Mouse (Mus musculus) adrenal gland, adult 8-10 months (tissue): ENCODE measurements around the gene Mtor. TPM values are rescaled to one million over a fixed set of nuclear protein-coding genes. Genes with fewer than 3 reads are reported as not detected.
A peak's percentile ranks its signal among the peaks of the same experiment; 100 is the strongest.

Experiments
- DNase-seq: peaks from one replicate; pipeline ENCODE4 v3.0.0; 2022
- total RNA-seq, 4 experiments: library from RNA; stranded (reverse); gene quantifications; 2 replicates each; pipeline ENCODE4 v1.2.4; 2022

Gene Mtor
- total RNA-seq, 4 experiments from 2014 or later = 74.2 to 82.1 (median 79.3) TPM

- DNase-seq = peak; percentile 19
These were observed 85.4 kb downstream of the Mtor start for GRCm38 (mm10) chr4:148533613-148534328.

GRCm38 (mm10) chr4:148535876-148536275 lies 87.5 kb downstream of the Mtor start:
- no peak for DNase-seq

- no peak for DNase-seq
These were observed 100.7 kb downstream of the Mtor start for GRCm38 (mm10) chr4:148549106-148549505.

GRCm38 (mm10) chr4:148557766-148558165 lies 109.4 kb downstream of the Mtor start:
- DNase-seq = no peak

- peak; percentile 76 for DNase-seq
These were observed 110.0 kb downstream of the Mtor start, which contains the start of gene Exosc10 for GRCm38 (mm10) chr4:148558297-148559000. Exosc10 (plus strand) TSS chr4:148558429.

GRCm38 (mm10) chr4:148562676-148563075 lies 114.3 kb downstream of the Mtor start:
- DNase-seq = no peak

- no peak for DNase-seq
These were observed 115.2 kb downstream of the Mtor start for GRCm38 (mm10) chr4:148563595-148563994.

GRCm38 (mm10) chr4:148570138-148570537 lies 121.7 kb downstream of the Mtor start:
- no peak for DNase-seq

- no peak for DNase-seq
These were observed 122.4 kb downstream of the Mtor start for GRCm38 (mm10) chr4:148570693-148571295.

- no peak for DNase-seq
These were observed 124.8 kb downstream of the Mtor start for GRCm38 (mm10) chr4:148573222-148573621.

GRCm38 (mm10) chr4:148580765-148581164 lies 132.4 kb downstream of the Mtor start:
- no peak for DNase-seq

- DNase-seq = no peak
These were observed 133.0 kb downstream of the Mtor start for GRCm38 (mm10) chr4:148581422-148581821.

GRCm38 (mm10) chr4:148583257-148583656 lies 134.8 kb downstream of the Mtor start:
- DNase-seq = no peak

GRCm38 (mm10) chr4:148586648-148587047 lies 138.2 kb downstream of the Mtor start:
- no peak for DNase-seq

GRCm38 (mm10) chr4:148588793-148589192 lies 140.4 kb downstream of the Mtor start:
- DNase-seq = no peak

GRCm38 (mm10) chr4:148589565-148589964 lies 141.2 kb downstream of the Mtor start:
- DNase-seq = no peak

GRCm38 (mm10) chr4:148590421-148591170 lies 142.2 kb downstream of the Mtor start:
- no peak for DNase-seq

- DNase-seq = peak; percentile 97
These were observed 142.8 kb downstream of the Mtor start, which contains the start of gene Srm for GRCm38 (mm10) chr4:148591171-148591630. Srm (plus strand) TSS chr4:148591503.

- peak; percentile 30 for DNase-seq
These were observed 143.4 kb downstream of the Mtor start for GRCm38 (mm10) chr4:148591637-148592380.

- no peak for DNase-seq
These were observed 145.6 kb downstream of the Mtor start for GRCm38 (mm10) chr4:148593996-148594395.

GRCm38 (mm10) chr4:148595916-148596315 lies 147.5 kb downstream of the Mtor start:
- no peak for DNase-seq

- no peak for DNase-seq
These were observed 148.3 kb downstream of the Mtor start for GRCm38 (mm10) chr4:148596731-148597130.
